Mouse (Mus musculus): ENCODE results near the gene Nipal1. TPM values are rescaled to one million over a fixed set of nuclear protein-coding genes. Genes with fewer than 3 reads are reported as not detected.

Nipal1 gene
- polyA plus RNA-seq, 2 experiments = 1.7 to 10.0 TPM

DNA sequence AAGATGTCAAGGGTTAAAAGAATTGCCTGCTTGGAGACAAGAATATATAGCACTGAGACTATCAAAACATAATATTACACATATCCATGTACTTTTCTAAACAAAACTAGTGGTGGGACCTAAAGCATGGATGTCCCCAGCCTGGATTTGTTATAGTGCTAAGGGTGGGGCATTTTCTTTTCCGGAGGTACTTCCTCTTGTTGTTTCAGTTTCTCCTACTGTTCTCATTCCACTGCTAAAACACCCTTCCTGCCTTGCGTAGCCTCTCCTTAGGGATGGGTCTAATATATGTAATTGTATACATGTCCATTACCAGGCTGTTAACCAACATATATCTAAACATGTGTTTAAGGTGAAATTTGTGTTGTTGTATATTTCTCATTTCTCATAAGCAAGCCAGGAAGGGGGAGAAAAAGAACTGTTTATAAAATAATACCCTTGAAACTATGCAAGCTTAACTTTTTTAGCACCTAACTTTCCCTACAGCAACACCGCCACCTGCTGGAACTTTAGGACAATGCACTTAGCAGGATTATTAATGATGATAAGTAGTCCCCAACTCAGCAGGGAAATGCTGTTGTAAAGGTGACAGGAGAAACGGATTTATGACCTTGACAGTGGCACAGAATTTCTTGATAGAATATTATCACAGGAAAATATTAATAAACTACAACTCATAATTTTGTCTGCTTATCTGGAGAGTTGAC, 63.1 kb downstream of the Nipal1 start:
- 20% methylated on average over 4 of the region's 4 CpGs for WGBS (ENCODE audit: insufficient replicate concordance)
- H3K27me3 ChIP-seq (ENCODE audit: control insufficient read depth, insufficient read depth, low read length) = no peaks in the 10 kb centered on the region
- no peak overlapping the region for H3K27ac ChIP-seq
- no peak overlapping the region for H3K4me2 ChIP-seq (ENCODE audit: low read depth)
- TF ChIP-seq EP300 (IDR thresholded peaks at IDR 0.05; ENCODE audit: low read depth) = no peak
- TF ChIP-seq CTCF (IDR thresholded peaks at IDR 0.05; ENCODE audit: low read depth) = peak; percentile 72
- H3K36me3 ChIP-seq (replicated peaks; ENCODE audit: control insufficient read depth, insufficient read depth, low read depth) = no peaks in the 10 kb centered on the region
- no peaks in the 10 kb centered on the region for H3K9me3 ChIP-seq (ENCODE audit: control insufficient read depth, low read length)
- ATAC-seq (ENCODE audit: insufficient read depth) = no peak
- peak; percentile 6 to 26 (median 17) for DNase-seq (ENCODE audit: low read depth in 3 of 3, low spot score in 3 of 3)
- no peaks in the 10 kb centered on the region for H3K4me1 ChIP-seq (replicated peaks; ENCODE audit: control insufficient read depth in 2 of 2, insufficient read depth in 2 of 2, low read length in 1 of 2)
- H3K4me3 ChIP-seq (ENCODE audit: insufficient read depth in 1 of 2, low read depth in 2 of 2, low read length in 2 of 2) = no peak overlapping the region
- H3K9ac ChIP-seq (replicated peaks) = no peak overlapping the region

DNA sequence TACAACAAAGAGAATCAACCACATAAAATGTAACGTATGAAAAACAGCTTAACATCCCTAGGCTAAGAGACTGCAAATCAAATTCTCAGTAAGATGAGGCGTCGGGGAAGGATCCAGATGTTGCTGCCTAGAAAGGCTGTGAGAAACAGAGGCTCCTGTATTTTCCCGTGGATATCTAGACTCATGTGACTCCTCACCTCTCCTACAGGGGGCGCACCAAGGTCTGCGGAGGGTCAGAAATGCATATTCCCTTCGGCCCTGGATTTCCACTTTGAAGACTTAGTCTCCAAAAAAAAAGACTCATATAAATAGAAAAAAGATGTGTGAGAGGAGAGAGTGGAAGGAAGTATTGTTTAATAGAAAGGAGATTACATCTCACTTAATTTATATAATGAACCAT, 73.0 kb downstream of the Nipal1 start:
- WGBS (ENCODE audit: insufficient replicate concordance) = 50% methylated on average over 7 of the region's 7 CpGs
- DNase-seq (ENCODE audit: low read depth in 3 of 3, low spot score in 3 of 3) (no peak), ATAC-seq (ENCODE audit: insufficient read depth) (no peak)
- Histone ChIP-seq H3K4me1 (replicated peaks; ENCODE audit: control insufficient read depth in 2 of 2, insufficient read depth in 2 of 2, low read length in 1 of 2) (no peaks in the 10 kb centered on the region), H3K4me3 (ENCODE audit: insufficient read depth in 1 of 2, low read depth in 2 of 2, low read length in 2 of 2) (no peak overlapping the region), H3K36me3 (replicated peaks; ENCODE audit: control insufficient read depth, insufficient read depth, low read depth) (no peaks in the 10 kb centered on the region), H3K9me3 (ENCODE audit: control insufficient read depth, low read length) (no peaks in the 10 kb centered on the region), H3K4me2 (ENCODE audit: low read depth) (no peak overlapping the region), H3K27me3 (ENCODE audit: control insufficient read depth, insufficient read depth, low read length) (no peaks in the 10 kb centered on the region), H3K27ac (no peak overlapping the region), H3K9ac (replicated peaks) (no peak overlapping the region)
- peak; percentile 59 for TF ChIP-seq CTCF (IDR thresholded peaks at IDR 0.05; ENCODE audit: low read depth)
- TF ChIP-seq EP300 (IDR thresholded peaks at IDR 0.05; ENCODE audit: low read depth) = no peak

Other genes with a start within 250 kb of the Nipal1 start
- 0.03 and 0.09 TPM in 2 replicates for gene Corin, start 143.3 kb upstream of the Nipal1 start, polyA plus RNA-seq (2012; rRNA removed)
- gene Corin, start 143.3 kb upstream of the Nipal1 start, polyA plus RNA-seq (2014; fragmentation: Nextera tagmentation; extraction: Ambion mirVana) = 0.03 and 0.08 TPM in 2 replicates
- gene Nfxl1, start 88.1 kb upstream of the Nipal1 start, polyA plus RNA-seq (2012; rRNA removed) = 4.3 and 6.8 TPM in 2 replicates
- gene Nfxl1, start 88.1 kb upstream of the Nipal1 start, polyA plus RNA-seq (2014; fragmentation: Nextera tagmentation; extraction: Ambion mirVana) = 7.0 TPM in 2 replicates
- gene Zar1, start 66.5 kb upstream of the Nipal1 start, polyA plus RNA-seq (2012; rRNA removed) = 0.02 TPM in 1 of 2 replicates, not detected in the other
- not detected in 2 replicates for gene Zar1, start 66.5 kb upstream of the Nipal1 start, polyA plus RNA-seq (2014; fragmentation: Nextera tagmentation; extraction: Ambion mirVana)
- gene Gm5868, start 60.2 kb upstream of the Nipal1 start, polyA plus RNA-seq (2012; rRNA removed) = not detected in 2 replicates
- gene Gm5868, start 60.2 kb upstream of the Nipal1 start, polyA plus RNA-seq (2014; fragmentation: Nextera tagmentation; extraction: Ambion mirVana) = not detected in 2 replicates
- gene Cnga1, start 3.5 kb upstream of the Nipal1 start, polyA plus RNA-seq (2012; rRNA removed) = not detected in 2 replicates
- not detected in 2 replicates for gene Cnga1, start 3.5 kb upstream of the Nipal1 start, polyA plus RNA-seq (2014; fragmentation: Nextera tagmentation; extraction: Ambion mirVana)
- 0.01 TPM in 2 replicates for gene Txk, start 105.0 kb downstream of the Nipal1 start, polyA plus RNA-seq (2012; rRNA removed)
- gene Txk, start 105.0 kb downstream of the Nipal1 start, polyA plus RNA-seq (2014; fragmentation: Nextera tagmentation; extraction: Ambion mirVana) = 0.08 TPM in 1 of 2 replicates, not detected in the other
- gene Tec, start 220.7 kb downstream of the Nipal1 start, polyA plus RNA-seq (2012; rRNA removed) = 1.4 and 1.9 TPM in 2 replicates
- gene Tec, start 220.7 kb downstream of the Nipal1 start, polyA plus RNA-seq (2014; fragmentation: Nextera tagmentation; extraction: Ambion mirVana) = 3.3 TPM in 2 replicates

Measured in liver, embryonic 14.5 days (tissue).